Mouse (Mus musculus) inflammation-experienced regulatory T-cells, adult 6 months (primary cell): ENCODE measurements around the gene Olfr96. TPM values are rescaled to one million over a fixed set of nuclear protein-coding genes. Genes with fewer than 3 reads are reported as not detected.

Experiments
- ATAC-seq: one replicate; pipeline ENCODE4 v1.8.0; 2017
- polyA plus RNA-seq, 3 experiments: library from polyadenylated mRNA; unstranded; fragments of 100-300 nt; shearing (Covaris generic); gene quantifications; one replicate each; pipeline ENCODE4 v1.2.1; 2017

The Olfr96 gene
- polyA plus RNA-seq, 3 experiments from 2014 or later, result not detected

GRCm38 (mm10) chr17:37275626-37276248, 55.8 kb downstream of the Olfr96 start:
- no peak for ATAC-seq

Other genes with a start within 250 kb of the Olfr96 start
- gene 2410137M14Rik, start 238.9 kb upstream of the Olfr96 start, polyA plus RNA-seq, result not detected
- gene H2-M5, start 230.6 kb upstream of the Olfr96 start, polyA plus RNA-seq, result under 1 TPM in 2 of 3 experiments, not detected in 1; 0.16 to 0.39 TPM
- gene Zfp57, start 219.0 kb upstream of the Olfr96 start, polyA plus RNA-seq, result not detected
- not detected for gene Mog, start 196.7 kb upstream of the Olfr96 start, polyA plus RNA-seq
- 1 to 10 TPM; 4.1 to 8.0 (median 7.4) TPM for gene Gabbr1, start 174.2 kb upstream of the Olfr96 start, polyA plus RNA-seq
- under 1 TPM in 2 of 3 experiments, not detected in 1; 0.16 to 0.20 TPM for gene Olfr90, start 131.6 kb upstream of the Olfr96 start, polyA plus RNA-seq
- gene Olfr91, start 121.9 kb upstream of the Olfr96 start, polyA plus RNA-seq, result under 1 TPM in 1 of 3 experiments, not detected in 2; 0.15 TPM
- gene Olfr92, start 100.1 kb upstream of the Olfr96 start, polyA plus RNA-seq, result not detected
- gene Olfr93, start 58.7 kb upstream of the Olfr96 start, polyA plus RNA-seq, result not detected
- 1 to 10 TPM in 1 of 3 experiments, under 1 TPM in 1, not detected in 1; 0.62 to 1.6 TPM for gene Ubd, start 26.3 kb upstream of the Olfr96 start, polyA plus RNA-seq
- gene Olfr94, start 19.2 kb upstream of the Olfr96 start, polyA plus RNA-seq, result not detected
- not detected for gene Olfr95, start 7.0 kb upstream of the Olfr96 start, polyA plus RNA-seq
- not detected for gene Olfr97, start 17.2 kb downstream of the Olfr96 start, polyA plus RNA-seq
- gene Olfr98, start 43.6 kb downstream of the Olfr96 start, polyA plus RNA-seq, result 1 to 10 TPM in 1 of 3 experiments, under 1 TPM in 2; 0.78 to 5.2 (median 0.99) TPM
- gene H2-M3, start 50.1 kb downstream of the Olfr96 start, polyA plus RNA-seq, result 100 to 1,000 TPM; 125 to 156 (median 125) TPM
- 1 to 10 TPM; 2.7 to 7.2 (median 5.0) TPM for gene Olfr99, start 63.3 kb downstream of the Olfr96 start, polyA plus RNA-seq
- under 1 TPM in 2 of 3 experiments, not detected in 1; 0.13 to 0.45 TPM for gene Olfr101, start 84.2 kb downstream of the Olfr96 start, polyA plus RNA-seq
- under 1 TPM in 2 of 3 experiments, not detected in 1; 0.13 to 0.20 TPM for gene Olfr102, start 96.9 kb downstream of the Olfr96 start, polyA plus RNA-seq
- not detected for gene Olfr103, start 119.6 kb downstream of the Olfr96 start, polyA plus RNA-seq
- gene Olfr104-ps, start 139.4 kb downstream of the Olfr96 start, polyA plus RNA-seq, result not detected
- not detected for gene Olfr105-ps, start 158.9 kb downstream of the Olfr96 start, polyA plus RNA-seq
- not detected for gene Olfr106-ps, start 170.2 kb downstream of the Olfr96 start, polyA plus RNA-seq
- gene Olfr107, start 179.1 kb downstream of the Olfr96 start, polyA plus RNA-seq, result under 1 TPM in 1 of 3 experiments, not detected in 2; 0.17 TPM
- not detected for gene Olfr108, start 225.3 kb downstream of the Olfr96 start, polyA plus RNA-seq
- gene Olfr109, start 238.8 kb downstream of the Olfr96 start, polyA plus RNA-seq, result not detected